Mouse (Mus musculus) thymus, postnatal 4 days (tissue): ENCODE results near the gene Zfand3.
A peak's percentile ranks its signal among the peaks of the same experiment; 100 is the strongest.

ENCODE experiments used
- DNase-seq: peaks from one replicate; pipeline ENCODE4 v3.0.0; 2021

Zfand3 gene

DNA sequence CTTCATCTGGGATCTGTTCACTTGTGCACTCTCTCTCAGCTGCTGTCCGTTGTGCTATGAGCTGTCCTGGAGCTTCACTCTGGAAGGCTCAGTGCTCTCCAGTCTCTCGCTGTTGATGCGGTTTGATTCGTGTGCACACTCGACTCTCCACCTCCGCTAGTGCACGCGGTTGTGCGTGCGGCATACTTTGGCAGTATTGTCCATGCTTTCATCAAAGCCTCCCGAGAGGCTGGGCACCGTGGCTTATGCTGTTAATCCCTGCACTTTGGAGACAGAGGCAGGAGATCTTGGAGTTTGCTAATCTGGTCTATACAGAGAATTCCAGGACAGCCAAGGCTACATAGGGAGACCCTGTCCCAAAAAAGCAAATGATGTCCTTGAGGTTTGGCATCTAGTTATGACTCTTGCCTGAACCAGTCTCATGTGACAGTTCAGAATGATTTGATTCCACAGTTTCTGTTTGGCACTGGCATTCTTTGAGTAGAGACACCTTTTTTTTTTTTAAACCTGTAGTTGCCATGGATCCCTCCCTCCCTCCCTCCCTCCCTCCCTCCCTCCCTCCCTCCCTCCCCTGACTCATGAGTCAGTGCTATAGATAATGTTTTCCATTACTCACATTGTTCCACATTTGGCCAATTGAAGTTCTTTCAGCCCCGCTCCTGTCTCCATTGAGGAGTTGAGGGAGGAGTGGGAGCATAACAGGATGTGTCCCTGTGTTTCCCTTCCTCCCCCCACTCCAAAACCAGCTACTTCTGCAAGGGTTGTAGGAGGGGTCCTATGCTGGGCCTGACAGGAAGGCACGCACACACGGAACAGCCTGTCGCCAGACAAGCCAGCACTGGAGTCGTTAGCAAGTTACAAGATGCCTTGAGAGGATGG lies 192.1 kb downstream of the Zfand3 start:
- peak; percentile 31 for DNase-seq

DNA sequence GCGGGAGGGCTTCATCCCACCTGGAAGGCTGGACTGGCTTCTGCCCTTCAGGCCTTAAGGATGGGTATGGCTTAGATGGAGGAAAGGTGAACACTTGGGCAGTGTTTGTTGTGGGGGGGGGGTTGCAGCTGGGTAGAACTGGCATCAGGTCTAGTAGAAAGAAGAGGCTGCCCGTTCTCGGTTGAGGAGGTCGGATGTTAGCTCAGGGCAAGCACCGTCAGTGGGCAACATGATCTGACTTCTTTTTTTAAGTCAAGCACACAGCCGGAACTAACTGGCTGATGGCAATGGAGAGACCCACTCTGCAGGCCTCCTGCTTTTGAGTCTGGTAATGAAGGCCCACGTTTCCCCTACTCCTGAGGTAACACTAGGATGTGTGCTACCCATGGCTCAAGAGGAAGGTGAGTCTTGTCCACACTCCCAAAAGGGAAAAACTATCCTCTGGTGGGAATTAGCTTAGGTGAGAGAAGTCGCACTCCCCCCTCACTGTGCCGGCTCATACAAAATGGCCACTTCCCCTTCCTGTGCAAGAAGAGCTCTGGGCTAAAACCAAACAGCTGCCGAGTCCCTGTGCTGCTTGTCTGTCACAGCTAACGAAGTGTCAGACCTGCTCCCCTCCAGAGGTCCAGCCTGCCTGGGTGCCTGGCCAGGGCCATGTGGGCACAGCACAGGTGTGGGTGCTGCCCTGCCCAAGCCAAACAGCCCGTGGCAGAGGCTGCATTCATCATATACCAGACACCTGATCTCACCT lies 192.9 kb downstream of the Zfand3 start:
- peak; percentile 62 for DNase-seq

DNA sequence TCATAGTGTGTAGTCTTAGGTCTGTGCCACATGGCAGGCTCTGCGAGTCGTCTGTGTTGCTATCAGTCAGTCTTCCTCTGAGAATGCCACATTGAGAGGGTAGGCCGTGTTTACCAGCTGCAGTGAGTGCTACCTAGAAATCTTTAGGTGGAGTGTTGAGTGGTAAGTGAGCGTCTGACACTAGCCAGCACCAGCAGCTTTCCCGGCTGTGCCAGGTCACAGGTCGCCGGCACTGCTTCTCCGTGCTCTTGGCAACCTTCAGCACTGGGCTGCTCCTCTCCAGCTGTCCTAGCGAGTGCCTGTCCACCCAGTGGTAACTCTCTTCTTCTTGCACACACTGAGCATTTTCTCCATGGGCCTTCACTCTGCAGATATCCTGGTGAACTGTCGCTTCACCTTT lies 193.9 kb downstream of the Zfand3 start:
- peak; percentile 13 for DNase-seq

DNA sequence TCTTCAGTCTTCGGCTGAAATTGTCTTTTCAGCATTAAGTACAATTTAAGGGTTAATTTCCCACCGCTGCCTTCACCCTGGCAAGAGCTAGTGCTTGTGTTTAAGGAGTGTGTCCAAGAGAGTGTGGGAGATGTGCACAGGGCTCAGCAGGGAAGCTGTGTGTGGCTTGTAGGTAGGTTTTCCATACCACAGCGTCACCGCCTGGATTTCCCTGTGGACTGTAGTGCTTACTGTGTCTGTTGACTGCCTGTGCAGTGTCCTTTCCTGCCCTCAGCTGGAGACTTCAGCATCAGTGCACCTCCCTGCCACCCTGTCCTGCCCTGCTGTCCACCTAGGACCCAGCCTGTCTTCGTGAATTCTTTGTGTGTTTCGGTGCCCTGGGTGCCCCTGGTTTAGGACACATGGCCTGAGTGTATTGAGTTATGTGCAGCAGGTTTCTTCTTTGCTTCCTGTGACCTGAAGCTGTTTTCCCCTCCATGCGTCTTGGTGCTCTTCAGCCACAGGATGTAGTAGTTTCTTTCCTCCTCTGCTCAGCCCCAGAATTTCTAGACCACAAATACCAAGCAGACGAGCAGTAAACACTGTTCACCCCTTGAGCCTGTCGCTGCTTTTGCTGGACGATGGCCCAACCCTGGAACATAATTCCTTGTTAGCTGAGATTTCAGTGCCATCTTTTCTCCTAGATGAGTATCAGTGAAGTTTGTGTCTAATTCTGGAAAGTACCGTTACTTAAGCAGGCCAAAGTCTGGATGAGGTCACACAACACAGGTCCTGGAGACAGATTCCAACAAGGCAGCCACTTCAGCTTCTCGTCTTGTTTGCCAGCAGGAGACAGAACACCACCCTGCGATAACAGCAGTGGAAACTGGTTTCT lies 195.1 kb downstream of the Zfand3 start:
- DNase-seq: peak; percentile 18

DNA sequence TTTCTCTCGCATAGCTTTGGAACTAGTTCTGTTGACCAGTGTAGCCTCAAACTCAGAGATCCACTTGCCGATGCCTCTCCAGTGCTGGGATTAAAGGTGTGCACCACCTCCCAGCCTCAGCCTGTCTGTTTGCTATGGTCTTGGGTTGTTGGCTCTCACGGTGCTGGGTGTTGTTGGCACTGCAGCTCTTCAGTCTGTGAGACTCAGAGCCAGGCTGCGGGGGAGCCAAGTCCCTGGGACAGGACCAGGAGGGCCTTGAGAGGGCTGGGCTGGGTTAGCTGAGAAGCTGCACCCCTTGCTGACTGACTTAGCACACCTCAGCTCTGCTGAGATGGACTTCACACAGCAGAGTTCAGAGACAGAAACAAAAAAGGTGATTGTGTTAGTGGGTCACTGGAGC lies 195.8 kb downstream of the Zfand3 start:
- DNase-seq: no peak

DNA sequence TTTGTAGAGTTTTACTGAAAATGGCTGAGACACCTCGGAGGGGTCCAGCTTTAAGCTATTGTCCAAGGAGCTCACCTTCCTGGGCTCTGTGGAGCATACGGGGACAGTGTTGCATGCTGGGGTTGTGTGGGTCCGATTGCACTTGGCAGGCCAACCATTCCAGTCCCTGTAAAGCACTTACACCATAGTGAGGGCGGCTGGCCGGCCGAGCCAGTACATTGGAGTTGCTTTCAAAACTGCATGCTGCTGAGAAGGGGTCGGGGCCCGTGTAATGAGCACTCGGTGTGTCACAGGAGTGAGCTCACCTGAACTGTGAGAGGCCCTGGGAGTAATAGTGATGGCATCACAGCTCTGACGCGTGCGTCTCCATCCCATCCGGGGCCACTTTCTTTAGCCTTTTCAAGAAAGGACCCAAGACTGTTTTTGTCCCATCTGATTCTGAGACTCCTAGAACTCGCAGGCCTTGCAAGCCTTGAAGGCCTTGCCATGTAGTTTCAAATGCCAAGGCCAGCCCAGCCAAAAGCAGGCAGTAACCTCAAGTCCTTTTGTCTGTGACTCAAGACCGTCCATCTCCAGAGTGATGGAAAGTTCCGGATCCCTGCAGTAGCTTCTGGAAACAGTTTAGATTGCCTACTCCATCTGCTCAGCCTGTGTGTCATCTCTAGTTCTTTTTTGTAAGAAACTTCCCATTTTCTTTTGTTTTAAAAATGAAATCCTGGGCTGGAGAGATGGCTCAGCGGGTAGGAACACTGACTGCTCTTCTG lies 200.7 kb downstream of the Zfand3 start:
- no peak for DNase-seq

DNA sequence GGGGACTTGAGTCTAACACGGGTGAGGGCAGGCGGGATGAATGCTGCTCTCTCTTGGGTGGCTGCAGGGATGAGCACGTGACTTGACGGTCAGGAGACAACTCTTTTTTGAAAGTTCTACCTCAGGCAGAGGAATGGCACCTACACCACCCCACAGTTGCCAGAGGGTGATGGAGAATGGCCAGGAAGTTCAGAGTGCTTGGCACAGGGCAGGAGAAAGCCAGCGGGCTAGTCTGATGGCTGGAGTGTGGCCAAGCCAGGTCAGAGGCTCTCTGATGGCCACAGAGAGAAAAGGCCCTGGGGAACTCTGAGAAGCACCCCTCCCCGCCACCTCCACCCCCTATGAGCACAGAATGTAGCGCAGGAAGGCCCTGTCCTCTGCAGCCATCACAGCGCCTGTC lies 205.7 kb downstream of the Zfand3 start:
- DNase-seq: no peak

DNA sequence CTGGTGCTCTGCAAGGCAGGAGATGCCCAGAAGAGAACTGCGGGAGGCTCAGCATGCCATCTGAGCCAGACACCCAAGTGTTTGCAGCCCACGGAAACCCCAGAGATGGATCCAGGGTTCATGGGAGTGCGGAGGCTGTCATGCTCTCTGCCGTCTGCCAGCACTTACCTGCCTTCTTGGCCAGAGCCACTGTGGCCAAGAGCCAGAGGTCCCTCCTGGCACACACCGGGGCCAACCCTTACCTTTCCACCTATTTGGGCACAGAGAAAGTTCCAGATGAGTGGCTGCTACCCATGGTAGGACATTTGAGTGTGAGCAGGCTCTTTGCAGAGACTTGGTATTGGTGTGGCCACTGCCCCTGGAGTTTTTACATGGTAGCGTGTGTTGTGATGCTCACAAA lies 206.4 kb downstream of the Zfand3 start:
- no peak for DNase-seq

DNA sequence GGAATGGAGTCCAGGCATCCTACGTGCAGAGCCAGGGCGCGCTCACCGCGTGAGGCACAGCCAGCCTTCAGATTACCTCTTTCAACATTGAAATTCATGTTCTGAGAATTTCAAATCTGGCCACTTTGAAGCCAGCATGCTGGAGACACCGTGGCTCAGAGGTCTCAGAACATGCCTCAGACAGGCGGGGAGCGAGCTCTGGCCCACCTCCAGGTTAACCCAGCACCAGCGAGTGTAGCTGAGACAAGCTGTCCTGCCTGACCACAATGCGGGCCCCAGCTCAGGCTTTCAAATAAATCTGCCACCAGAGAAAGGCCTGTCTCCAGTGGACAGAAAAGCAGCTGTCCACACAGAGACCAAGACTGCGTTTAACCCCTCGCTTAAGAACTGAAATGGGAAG lies 208.1 kb downstream of the Zfand3 start:
- DNase-seq: no peak

DNA sequence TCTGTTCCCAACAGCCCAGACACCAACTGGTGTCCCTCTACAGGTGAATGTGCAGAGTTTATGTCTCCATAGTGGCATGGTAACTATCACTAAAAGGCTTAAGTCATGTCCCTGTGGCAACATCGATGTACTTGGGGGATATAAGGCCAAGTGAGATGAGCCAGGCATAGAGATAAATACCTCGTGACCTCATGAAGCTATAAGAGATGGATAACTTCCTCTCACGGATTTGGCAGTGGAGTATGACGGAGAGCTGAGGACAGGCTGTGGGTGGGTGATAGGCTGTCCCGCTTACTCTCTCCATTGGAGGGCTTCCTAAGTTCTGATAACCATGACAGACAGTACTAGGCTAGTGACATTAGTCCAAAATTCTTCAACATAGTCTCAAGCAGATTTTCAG lies 208.8 kb downstream of the Zfand3 start:
- DNase-seq: no peak

DNA sequence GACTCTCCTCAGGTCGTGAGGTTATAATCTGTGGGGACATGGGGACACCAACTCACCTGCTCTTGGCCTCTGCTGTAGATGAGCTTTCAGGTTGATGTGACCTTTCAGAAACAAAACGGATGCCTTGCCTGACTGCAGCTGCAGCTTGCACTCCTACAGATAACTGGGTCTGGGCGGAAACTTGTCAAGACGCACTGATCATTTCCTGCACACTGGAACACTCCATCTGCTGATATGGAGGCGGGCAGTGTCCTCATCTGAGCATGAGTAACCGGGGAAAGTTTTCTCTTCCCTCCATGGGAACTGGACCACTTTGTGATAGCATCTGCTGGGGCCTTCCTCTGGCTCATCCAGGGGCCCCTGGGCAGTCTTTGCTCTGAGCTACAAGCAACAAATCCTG lies 209.9 kb downstream of the Zfand3 start:
- DNase-seq: no peak

DNA sequence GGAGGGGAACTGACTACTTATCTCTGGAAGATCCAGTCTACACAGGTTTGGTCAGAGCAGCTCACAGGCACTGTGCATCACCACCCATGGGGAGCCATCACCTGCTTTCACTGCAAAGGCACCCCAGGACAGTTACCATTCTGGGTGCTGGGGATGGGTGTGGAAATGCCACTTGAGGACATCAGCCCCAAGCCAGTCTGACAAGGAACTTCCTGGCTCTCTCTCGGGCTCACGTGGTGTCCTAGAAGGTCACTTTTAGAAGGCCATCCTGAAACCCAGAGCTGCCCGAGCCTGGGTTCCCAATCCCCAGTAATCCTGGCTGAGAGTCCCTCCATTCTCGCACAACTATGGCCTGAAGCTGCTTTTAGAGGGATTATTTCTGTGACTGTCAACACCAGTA lies 211.2 kb downstream of the Zfand3 start:
- DNase-seq: no peak

DNA sequence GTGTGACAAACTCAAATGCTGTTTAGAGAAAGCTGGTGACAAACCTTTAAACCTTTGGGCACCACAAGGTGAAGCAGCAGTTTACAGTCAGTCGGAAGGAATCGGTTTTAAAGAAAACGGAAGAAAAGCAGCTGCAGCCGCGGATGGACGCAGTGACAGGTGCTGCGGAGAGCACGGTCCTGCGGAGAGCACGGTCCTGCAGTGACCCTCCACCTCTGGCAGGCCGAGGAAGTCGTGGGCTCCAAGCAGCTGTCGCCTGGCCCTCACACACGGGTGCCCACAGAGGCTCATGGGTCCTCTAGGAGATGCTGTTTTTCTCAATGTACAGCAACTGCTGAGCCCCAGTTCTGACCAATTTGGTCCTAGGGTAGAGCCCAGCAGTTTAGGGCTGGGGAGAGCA lies 217.1 kb downstream of the Zfand3 start:
- no peak for DNase-seq

DNA sequence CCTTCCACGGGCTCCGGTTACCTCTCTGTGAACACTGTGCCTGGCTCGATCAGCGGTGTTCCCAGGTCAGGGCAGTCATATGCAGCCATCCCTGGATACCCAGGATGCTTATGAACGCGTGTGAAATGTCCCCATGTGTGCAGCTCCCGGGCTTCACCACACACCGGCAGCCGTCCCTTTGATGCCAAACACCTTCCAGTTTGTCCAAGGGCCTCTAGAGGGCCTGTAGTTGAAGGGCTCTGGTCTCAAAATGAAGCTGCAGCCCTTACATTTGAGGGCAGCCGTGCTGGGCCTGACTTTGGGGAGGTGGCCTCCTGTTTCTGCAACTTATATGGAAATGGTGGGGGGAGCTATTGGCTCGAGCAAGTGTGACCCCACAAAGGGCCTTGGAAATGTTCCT lies 217.8 kb downstream of the Zfand3 start:
- DNase-seq: no peak

DNA sequence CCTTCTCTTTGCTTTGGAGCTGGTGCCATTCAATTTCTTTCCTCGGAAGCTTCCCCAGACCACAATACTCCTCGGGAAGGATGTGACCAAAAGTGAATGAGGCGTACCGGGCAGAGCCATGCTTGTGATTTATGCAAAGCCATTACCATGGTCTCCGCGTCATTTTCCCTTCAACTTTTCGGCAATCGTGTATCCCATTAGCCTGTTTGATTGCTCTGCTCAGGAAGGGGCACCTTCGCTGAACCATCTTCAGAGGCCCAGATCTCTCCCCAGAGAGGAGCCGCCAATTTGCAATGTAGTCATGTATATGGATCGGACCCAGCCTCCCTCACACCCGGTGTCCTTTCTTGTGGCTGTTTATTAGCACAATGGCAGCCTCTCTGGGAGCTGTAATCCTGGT lies 218.3 kb downstream of the Zfand3 start:
- DNase-seq: no peak

DNA sequence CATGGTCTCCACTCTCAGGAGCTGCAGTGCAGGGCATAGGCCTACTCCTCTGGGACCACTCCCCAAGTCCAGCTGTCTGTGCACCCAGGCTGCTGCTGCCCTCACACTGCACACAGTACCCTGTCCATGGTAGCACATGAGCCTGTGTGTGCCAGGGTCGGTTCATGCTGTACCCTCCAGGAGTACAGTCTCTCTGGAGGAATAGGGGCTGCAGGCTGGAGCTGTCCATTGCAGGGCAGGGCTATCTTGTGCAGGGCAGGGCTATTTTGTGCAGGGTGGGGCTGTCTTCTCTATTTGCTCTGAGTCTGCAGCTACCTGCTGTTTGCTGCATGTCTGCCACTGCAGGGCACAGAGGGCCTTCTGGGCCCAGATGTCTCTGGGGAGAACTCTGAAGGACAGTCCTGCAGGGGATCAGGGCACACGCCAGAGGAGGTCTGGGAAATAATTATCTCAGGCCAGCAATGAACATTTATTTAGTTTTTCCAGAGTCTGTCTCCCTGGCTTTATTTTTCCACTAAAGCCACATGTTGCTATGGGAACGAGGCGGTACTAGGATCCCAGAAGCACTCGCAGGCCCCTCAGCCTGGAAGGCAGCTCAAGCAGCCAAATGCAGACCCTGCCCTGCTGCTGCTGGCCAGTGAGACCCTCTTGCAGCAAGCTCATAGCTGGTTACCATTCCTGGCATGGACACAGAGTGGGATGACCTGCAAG lies 220.7 kb downstream of the Zfand3 start:
- no peak for DNase-seq

DNA sequence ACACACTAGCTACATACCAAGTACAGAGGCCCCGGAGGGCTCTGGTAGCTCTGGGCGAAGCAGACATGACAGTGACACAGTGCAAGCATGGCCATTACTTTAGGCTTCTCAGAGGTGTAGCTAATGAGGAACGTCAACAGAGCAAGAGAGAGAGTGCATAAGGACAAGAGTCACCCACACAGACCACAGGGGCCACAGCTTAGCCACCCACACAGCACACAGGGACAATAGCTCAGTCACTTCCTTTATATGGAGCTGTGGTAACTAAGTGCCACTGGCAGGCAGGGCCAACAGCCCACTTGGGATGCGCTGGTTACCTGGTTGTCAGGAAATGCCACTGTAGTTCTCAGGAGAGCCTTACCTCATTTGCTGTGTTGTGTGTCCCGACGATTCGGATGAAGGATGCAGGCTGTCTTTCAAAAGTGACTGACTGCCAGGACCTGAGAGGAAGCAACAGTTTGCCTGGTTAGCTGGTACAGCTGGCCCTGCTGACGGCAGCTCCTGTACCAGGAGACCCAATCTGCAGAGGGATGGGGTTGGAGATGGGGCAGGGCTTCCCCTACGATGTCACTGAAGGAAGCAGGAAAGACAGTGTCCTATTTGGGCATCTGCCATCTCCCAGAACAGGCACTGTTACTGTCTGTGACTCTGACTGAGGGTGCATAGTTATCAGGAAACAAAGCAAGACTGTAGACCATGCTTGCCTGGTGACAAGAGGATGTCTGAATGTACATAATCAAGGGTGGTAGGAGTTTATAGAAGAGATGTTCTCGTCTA lies 224.1 kb downstream of the Zfand3 start:
- DNase-seq: no peak

DNA sequence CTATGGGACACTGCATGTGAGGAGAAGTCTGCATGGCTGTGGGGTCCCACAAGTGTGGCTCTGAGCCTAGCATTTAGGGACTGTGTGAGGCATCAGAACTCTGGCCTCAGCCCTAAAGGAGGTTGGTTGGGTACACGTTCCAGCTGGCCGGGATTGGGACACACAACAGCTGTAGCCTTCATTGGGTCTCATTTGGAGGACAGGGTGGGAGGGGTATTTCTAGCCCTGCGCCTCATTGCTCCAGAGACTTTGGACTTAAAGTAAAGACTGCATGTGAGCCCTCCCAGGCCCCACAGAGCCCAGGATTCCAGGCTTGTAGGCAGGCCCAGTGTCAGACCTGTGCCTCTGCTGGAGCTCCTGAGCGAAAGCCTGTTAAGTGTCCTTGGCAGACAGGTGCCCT lies 225.9 kb downstream of the Zfand3 start:
- DNase-seq: no peak

DNA sequence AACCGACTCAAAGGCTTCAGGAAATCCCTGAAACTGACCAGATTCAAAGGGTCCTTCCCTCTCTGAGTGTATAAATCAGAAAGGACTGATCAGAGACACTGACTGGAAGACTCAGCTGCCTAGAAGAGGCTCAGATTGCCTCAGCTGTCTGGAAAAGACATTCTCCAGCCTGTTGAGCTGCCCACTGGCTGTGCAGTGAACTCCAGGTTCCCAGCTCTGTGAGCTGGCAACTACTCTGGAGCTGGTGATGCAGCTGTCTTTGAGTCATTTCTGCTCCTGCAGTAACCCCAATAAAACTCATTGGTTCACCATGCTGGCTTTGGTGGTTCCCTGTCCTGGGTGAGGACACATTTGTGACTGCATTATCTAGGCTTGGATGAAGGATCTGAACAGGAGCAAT lies 226.9 kb downstream of the Zfand3 start:
- DNase-seq: no peak

DNA sequence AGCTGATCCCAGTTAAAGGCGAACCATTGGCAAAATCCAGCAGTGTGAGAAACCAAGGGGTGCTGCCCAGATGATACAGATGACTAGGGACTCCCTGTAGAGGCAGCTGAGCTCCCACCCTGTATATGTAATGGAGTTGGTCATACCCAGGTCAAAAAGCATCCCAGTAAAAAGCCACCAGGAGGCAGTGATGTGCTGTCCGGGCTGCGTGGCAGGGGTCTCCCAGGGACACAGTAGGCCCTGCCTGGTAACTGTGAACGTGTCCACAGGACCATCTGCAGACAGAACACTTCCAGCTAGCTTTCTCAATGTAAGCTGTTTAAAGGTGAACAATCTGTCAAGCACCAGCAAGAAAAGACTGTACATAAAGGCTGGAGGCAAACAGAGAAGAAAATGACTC lies 228.2 kb downstream of the Zfand3 start:
- peak; percentile 33 for DNase-seq

DNA sequence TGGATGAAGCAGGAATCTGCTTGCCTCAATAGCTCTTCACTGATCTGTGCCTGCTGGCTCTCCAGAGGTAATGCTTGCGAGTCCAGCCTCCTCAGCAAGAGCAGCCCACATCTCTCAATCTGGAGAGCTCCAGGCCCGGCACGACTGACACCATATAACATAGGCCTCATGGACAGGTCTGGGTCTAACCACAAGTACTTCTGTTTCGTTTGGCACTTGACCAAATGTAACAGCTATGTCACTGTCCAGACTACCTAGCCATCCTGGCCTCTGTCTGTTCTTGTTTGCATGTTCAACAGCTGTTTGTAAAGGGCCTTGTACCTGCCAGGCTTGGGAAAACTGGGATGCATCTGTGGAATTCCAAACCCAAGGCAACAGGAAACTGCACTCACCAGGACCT lies 230.8 kb downstream of the Zfand3 start:
- DNase-seq: no peak
